Mouse (Mus musculus) neutrophil, adult 59 days (primary cell): ENCODE measurements around the gene Ube4b. TPM values are rescaled to one million over a fixed set of nuclear protein-coding genes. Genes with fewer than 3 reads are reported as not detected.

ENCODE experiments used
- total RNA-seq, 2 experiments: library from RNA; stranded (reverse); gene quantifications; 1 replicate in 1 of 2; 2 replicates in 1 of 2; pipeline ENCODE4 v1.2.4; 2023

The Ube4b gene
- total RNA-seq: 10 to 100 TPM; 45.8 to 54.5 TPM

DNA sequence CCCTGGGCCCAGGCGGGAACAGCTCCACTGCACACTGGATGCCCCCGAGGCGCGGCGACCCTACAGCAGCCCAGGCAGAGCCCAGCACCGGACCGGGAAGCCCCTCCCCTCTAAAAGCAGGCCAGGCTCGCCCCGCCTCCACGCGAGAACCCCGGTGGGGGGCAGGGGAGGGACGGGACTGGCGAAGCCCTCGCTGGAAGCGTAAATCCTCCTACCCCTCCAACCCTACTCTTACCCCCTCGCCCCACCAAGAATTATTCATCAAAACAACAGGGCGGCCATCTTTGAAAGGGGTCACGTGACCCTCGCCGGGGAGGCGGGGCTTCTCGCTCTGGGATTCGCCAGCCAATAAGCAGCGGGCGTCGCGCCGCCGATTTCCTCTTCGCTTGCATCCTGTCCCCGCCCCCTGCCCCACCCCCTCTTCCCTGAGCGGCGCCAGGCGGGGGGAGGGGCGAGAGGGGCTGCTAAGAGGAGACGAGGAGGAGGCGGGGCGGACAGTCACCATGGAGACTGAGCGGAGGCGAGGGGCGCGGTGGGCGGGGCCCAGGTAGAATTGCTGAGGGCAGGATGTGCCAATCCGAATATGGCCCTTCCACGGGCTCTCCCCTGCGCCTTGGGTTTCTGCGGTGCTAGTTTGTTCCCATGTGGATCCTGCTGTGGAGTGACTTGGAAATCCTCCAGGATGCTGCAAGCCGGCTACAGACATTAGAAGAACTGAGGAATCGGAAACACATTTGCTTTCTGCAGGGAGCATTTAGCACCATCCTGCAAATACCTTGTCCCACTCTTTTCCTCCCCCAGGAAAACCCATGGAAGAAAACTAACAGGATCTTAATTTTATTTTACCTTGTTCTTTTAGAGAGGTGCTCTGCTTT, at the start of gene Ube4b:
Ube4b (minus strand) TSS at position 425 of the 875 bp plus-strand sequence.

GRCm38 (mm10) chr4:149454879-149455278, 28.3 kb upstream of the Ube4b start, which contains the start of gene Rbp7:
Gene Rbp7 (minus strand): TSS chr4:149454978.

DNA sequence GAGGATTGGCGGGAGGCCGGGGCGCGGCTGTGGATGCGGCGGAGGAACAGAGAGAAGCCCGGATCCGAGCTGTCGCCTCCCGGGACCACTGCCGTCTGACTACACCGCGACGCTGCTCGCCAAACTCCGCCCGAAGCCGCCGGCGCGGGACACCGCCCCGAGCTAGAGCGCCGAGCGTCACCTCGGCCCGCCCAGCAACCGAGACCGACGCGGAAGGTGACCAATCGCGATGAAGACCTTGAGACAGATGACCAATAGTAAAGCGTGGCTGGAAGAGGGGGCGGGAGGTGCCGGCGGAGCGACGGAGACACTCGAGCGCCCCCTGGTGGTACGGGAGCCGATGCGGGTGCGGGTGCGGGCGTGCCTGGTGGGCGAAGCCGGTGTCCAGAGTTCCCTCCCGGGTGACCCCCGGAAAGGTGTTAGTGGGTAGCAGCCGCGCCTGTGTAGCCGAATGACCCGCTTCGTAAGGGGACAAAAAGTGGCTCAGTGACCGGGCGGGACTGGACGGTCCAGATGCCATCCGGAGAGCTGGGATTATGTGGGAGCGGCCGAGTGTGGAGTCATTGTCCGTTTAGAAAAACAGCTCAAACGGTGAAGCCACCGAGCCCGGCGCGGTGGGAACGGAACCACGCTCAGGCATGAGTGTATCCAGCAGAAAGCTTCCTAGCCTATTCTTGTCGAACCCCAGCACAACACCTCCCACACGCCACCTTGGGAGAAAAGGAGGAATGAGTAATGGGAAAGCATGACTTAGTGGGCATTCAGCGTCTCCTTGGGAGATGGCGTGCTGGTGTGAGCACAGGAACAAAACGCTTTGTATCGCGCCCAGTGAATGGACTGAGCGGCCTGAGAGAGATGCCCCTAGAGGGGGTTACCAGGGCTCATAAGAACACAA, 118.7 kb downstream of the Ube4b start, which contains the start of gene Kif1b:
Kif1b (minus strand) TSS at position 98 of the 895 bp plus-strand sequence.

Other genes with a start within 250 kb of the Ube4b start
- gene Kif1b, start 119.1 kb downstream of the Ube4b start, total RNA-seq: 10 to 100 TPM; 59.8 to 61.1 TPM
- not detected for gene Rbp7, start 28.2 kb upstream of the Ube4b start, total RNA-seq
- not detected for gene Tmem274, start 50.6 kb upstream of the Ube4b start, total RNA-seq
- 1 to 10 TPM; 2.4 to 2.5 TPM for gene Nmnat1, start 58.5 kb upstream of the Ube4b start, total RNA-seq
- gene Lzic, start 58.5 kb upstream of the Ube4b start, total RNA-seq: 10 to 100 TPM; 21.4 to 22.4 TPM
- 10 to 100 TPM in 1 of 2 experiments, 1 to 10 TPM in 1; 9.4 to 11.1 TPM for gene Ctnnbip1, start 91.5 kb upstream of the Ube4b start, total RNA-seq
- 1 to 10 TPM; 1.3 to 1.9 TPM for gene Clstn1, start 159.7 kb upstream of the Ube4b start, total RNA-seq